Mouse (Mus musculus) kidney, adult 2 months (tissue): Measurements from ENCODE around the gene Ift88.

ENCODE experiments used
- CTCF ChIP-seq: fragments of 200-500 bp; conservative IDR thresholded peaks from 2 replicates; pipeline ENCODE4 v1.5.1; 2011; ENCODE audit warnings: low read depth, mild to moderate bottlenecking, control low read depth, low read length, moderate library complexity, mixed read lengths; ENCODE audit not compliant: insufficient read depth, insufficient read length
- POLR2A ChIP-seq: fragments of 200-500 bp; IDR thresholded peaks from one replicate; pipeline ENCODE4 v1.6.1; 2011; ENCODE audit warnings: low read depth, low read length, control low read depth

DNA sequence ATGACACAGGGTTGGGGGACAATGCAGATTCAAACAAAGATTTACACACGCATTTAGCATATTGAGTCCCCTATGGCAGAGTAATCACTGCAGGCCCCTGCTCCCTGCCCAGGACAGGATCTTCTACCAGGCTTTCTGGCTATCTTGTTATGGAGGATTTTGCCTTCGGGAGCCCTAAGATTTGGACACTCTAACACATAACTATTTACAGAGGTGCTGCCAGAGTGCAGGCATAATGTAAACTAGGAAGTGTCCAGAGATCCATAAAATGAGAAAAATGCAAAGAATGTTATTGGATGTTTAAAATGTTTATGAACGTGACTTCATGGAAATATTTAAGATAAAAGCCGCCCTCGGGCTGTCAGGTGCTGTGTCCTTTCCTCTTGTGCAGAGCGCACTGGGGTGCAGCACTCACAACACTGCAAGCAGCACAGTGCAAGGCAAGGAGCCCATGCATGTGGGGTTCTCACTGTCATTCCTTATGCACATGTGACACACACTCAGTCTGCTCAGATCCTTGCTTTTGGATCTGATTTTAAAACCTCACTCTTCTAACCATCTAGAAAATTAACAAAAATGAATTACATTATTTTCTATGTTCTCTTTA, 91.4 kb downstream of the Ift88 start:
- TF ChIP-seq POLR2A: no peak
- no peak for TF ChIP-seq CTCF
